Comparison of ENCODE assay signal across 9 mouse cellular contexts in the genomic region with DNA sequence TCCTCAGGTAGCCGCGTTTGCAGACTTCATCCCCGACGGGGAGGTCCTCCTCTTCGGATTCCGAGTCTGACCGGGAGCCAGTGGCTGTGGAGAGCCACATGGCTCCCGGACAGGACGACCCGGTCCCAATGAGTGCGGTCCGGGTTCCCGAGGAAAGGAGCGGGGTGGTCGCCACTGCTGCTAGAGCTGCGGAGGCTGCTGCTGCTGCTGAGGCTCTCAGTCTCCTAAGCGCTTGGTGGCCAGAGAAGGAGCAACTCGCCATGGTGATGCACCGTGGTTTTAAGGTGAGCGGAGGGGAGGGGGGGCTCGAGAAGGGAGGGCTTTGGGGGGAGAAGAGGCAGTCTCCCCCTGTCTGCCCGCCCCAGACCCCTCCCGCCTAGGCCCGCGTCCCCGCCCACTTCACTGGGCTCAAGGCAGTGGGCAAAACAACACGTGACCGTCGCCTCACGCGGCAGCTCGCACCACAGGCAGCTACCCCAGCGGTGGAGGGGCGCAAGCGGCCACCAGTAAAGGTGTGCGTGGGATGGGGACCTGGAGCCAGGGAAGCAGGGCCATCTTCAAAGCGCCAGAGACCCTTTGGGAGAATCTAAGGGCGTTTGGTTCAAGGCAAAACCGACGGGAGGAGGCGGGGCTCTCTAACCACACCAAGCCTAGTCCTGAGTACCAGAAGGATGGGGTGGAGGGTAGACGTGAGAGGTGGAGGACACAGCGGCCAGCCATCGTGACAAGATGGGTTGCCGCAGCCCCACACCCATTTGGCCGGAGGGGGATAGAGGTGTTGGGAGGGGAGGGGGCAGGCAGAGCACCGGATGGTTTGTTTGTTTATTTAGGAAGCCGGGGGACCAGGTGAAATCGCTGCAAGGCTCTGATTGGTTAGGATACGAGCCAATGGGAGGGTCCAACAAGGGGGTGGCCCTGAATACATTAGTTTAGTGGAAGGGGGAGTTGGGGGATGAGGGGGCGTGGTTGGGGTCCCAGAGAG. TPM values are rescaled to one million over a fixed set of nuclear protein-coding genes. Genes with fewer than 3 reads are reported as not detected.
DNase-seq lines count a peak whose midpoint lies in the region; ATAC-seq lines count a peak whose summit lies in the region.
"Had no signal": no experiment of that assay in that cellular context is flagged by ENCODE, and none has a peak within 500 bp of the region (broad histone marks: within the 10 kb centered on the region; RNA-seq: fewer than 3 reads in every experiment).

A gene (minus strand): TSS at position 327 of the 982 bp plus-strand sequence.

- H3K4me1 ChIP-seq in heart, embryonic 15.5 days (replicated peaks): peaks cover 17% of the 10 kb centered on the region
- no peaks in the 10 kb centered on the region; the same call in none of the 2 replicates for H3K4me1 ChIP-seq in forebrain, embryonic 12.5 days
- H3K4me1 ChIP-seq in neural tube, embryonic 13.5 days (replicated peaks): peaks cover 14% of the 10 kb centered on the region

- WGBS in heart, embryonic 15.5 days: 19% methylated on average over 50 of the region's 51 CpGs
- WGBS in forebrain, embryonic 12.5 days: 17% methylated on average over 49 of the region's 51 CpGs
- WGBS in neural tube, embryonic 13.5 days: 16% methylated on average over 45 of the region's 51 CpGs

- H3K9me3 ChIP-seq in heart, embryonic 15.5 days (replicated peaks): no peaks in the 10 kb centered on the region
- H3K9me3 ChIP-seq in forebrain, embryonic 12.5 days: no peaks in the 10 kb centered on the region
- no peaks in the 10 kb centered on the region for H3K9me3 ChIP-seq in neural tube, embryonic 13.5 days

- peak within 1 kb of the TSS; percentile 70 for H3K4me2 ChIP-seq in heart, embryonic 15.5 days
- H3K4me2 ChIP-seq in forebrain, embryonic 12.5 days: peak within 1 kb of the TSS; percentile 59
- H3K4me2 ChIP-seq in neural tube, embryonic 13.5 days: peak within 1 kb of the TSS; percentile 66

- no peak; the same call in 1 of the 2 replicates for ATAC-seq in heart, embryonic 15.5 days (replicated peaks; ENCODE audit: insufficient number of reproducible peaks, insufficient read depth, low FRiP score, low read depth)
- ATAC-seq in forebrain, embryonic 12.5 days (ENCODE audit: low FRiP score): peak; percentile 86
- ATAC-seq in neural tube, embryonic 13.5 days (ENCODE audit: low read depth): peak; percentile 84
- ATAC-seq in megakaryocyte progenitor cell, adult 5-6 weeks (replicated peaks; ENCODE audit: poor library complexity): no peak

- H3K27me3 ChIP-seq in heart, embryonic 15.5 days: peaks cover 66% of the 10 kb centered on the region
- H3K27me3 ChIP-seq in forebrain, embryonic 12.5 days: peaks cover 66% of the 10 kb centered on the region
- peaks cover 78% of the 10 kb centered on the region for H3K27me3 ChIP-seq in neural tube, embryonic 13.5 days

- no peak for DNase-seq in heart, adult 9 months (ENCODE audit: low spot score in 2 of 2)
- peak; percentile 2 for DNase-seq in kidney, postnatal 14 days
- DNase-seq in urinary bladder, adult 2 months (ENCODE audit: low spot score): no peak
- DNase-seq in layer of hippocampus, adult 9-11 months: no peak

- H3K9ac ChIP-seq in heart, embryonic 15.5 days: no peak within 1 kb of the TSS
- 0 out of 2 replicates have a peak within 1 kb of the TSS, but pooled peaks have one; percentile 21 for H3K9ac ChIP-seq in forebrain, embryonic 12.5 days
- peak within 1 kb of the TSS; percentile 34; the same call in 1 of the 2 replicates for H3K9ac ChIP-seq in neural tube, embryonic 13.5 days

- H3K27ac ChIP-seq in heart, embryonic 15.5 days: no peak within 1 kb of the TSS
- H3K27ac ChIP-seq in forebrain, embryonic 12.5 days: no peak within 1 kb of the TSS
- H3K27ac ChIP-seq in neural tube, embryonic 13.5 days (replicated peaks): no peak within 1 kb of the TSS

- H3K4me3 ChIP-seq in heart, embryonic 15.5 days: peak within 1 kb of the TSS; percentile 46
- peak within 1 kb of the TSS; percentile 45 for H3K4me3 ChIP-seq in forebrain, embryonic 12.5 days (replicated peaks)
- H3K4me3 ChIP-seq in neural tube, embryonic 13.5 days: peak within 1 kb of the TSS; percentile 45

- no peaks in the 10 kb centered on the region for H3K36me3 ChIP-seq in heart, embryonic 15.5 days
- H3K36me3 ChIP-seq in forebrain, embryonic 12.5 days (replicated peaks): no peaks in the 10 kb centered on the region
- no peaks in the 10 kb centered on the region for H3K36me3 ChIP-seq in neural tube, embryonic 13.5 days

RNA-seq across cellular contexts. Expression of the gene that starts here (rescaled TPM):
- 0.05 TPM in 1 of 2 replicates, not detected in the other for polyA plus RNA-seq in heart, embryonic 15.5 days (2015; fragmentation: Nextera tagmentation; extraction: Ambion mirVana)
- polyA plus RNA-seq in forebrain, embryonic 12.5 days (2016; fragmentation: Nextera tagmentation; extraction: Ambion mirVana): 2.6 and 3.0 TPM in 2 replicates
- 0.25 and 0.28 TPM in 2 replicates for polyA plus RNA-seq in neural tube, embryonic 13.5 days (2015; fragmentation: Nextera tagmentation; extraction: Ambion mirVana)
- polyA plus RNA-seq in urinary bladder, adult 2 months (2012; rRNA removed): 0.03 TPM in 1 of 2 replicates, not detected in the other
- total RNA-seq in megakaryocyte progenitor cell, adult 5-6 weeks (2015): not detected in 2 replicates
- total RNA-seq in megakaryocyte progenitor cell, adult 5-6 weeks (2017): not detected in 2 replicates
- total RNA-seq: MEL had no signal

Comparison
In these comparisons a context has a peak if more than half of its experiments do, and no peak if none do; other contexts are left out.
1. Peak in ATAC-seq, H3K4me3 ChIP-seq, H3K9ac ChIP-seq and H3K4me2 ChIP-seq in neural tube, embryonic 13.5 days; RNA of the gene not detected or under 1 TPM.